ENCODE assay signal across 30 mouse cellular contexts in the genomic region with DNA sequence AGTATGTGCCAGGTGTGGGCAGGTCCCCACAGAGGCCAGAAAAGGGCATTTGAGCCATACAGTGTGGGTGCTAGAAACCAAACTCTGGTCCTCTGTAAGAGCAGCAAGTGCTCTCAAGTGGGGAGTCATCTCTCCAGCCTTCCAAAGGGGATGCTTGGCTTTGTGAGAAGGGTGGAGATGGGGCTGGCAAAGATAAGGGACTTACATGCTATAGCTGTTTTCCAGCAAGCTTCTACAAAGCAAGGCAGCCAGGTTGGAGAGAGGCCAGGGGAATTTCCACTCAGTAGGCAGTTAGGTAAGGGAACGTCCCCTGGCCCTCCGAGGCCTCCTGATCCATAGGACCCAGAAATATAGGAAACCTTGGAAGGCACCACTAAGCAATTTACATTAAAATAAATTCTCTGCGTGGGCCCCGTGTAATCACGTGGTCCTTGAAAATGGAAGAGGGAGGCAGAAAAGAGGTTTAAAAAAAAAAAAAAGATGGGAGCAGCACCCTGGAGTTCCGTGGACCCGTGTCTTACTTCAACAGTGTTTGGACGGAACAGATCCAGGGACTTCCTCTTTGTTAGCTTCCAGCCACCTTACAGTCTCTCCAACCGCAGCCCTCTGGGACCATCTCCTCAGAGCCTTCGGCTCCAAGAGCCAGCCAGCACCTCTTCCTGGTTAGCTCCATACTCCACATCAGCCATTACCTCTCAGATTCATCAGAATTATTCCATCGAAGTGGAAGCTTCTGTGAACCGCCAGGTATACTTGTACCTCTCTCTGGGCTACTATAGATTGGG. TPM values are rescaled to one million over a fixed set of nuclear protein-coding genes. Genes with fewer than 3 reads are reported as not detected.
DNase-seq lines count a peak whose midpoint lies in the region; ATAC-seq and TF ChIP-seq lines count a peak whose summit lies in the region.
"Had no signal": no experiment of that assay in that cellular context is flagged by ENCODE, and none has a peak within 500 bp of the region (broad histone marks: within the 10 kb centered on the region; RNA-seq: fewer than 3 reads in every experiment).

No protein-coding gene starts in this region.

- H3K4me1 ChIP-seq in heart, embryonic 12.5 days (replicated peaks): peaks cover 9% of the 10 kb centered on the region
- H3K4me1 ChIP-seq in liver, embryonic 12.5 days: peaks cover 35% of the 10 kb centered on the region
- H3K4me1 ChIP-seq in forebrain, postnatal 0 days (ENCODE audit: insufficient read depth): no peaks in the 10 kb centered on the region
- H3K4me1 ChIP-seq: embryonic facial prominence, embryonic 12.5 days; forebrain, embryonic 12.5 days; hindbrain, embryonic 10.5 days; hindbrain, embryonic 15.5 days; kidney, embryonic 15.5 days; limb, embryonic 13.5 days; midbrain, embryonic 15.5 days; neural tube, embryonic 15.5 days had no signal

- 75% methylated on average over 12 of the region's 12 CpGs for WGBS in heart, embryonic 12.5 days
- WGBS in liver, embryonic 12.5 days (ENCODE audit: insufficient replicate concordance): 58% methylated on average over 12 of the region's 12 CpGs
- WGBS in forebrain, postnatal 0 days: 90% methylated on average over 12 of the region's 12 CpGs

- TF ChIP-seq CTCF in forebrain, postnatal 0 days (IDR thresholded peaks at IDR 0.05; ENCODE audit: low read depth): no peak

- no peak overlapping the region for H3K27ac ChIP-seq in heart, embryonic 12.5 days (ENCODE audit: poor library complexity, severe bottlenecking)
- no peak overlapping the region; the same call in 1 of the 2 replicates for H3K27ac ChIP-seq in liver, embryonic 12.5 days
- H3K27ac ChIP-seq in forebrain, postnatal 0 days (ENCODE audit: low read depth, low read length): no peak overlapping the region
- H3K27ac ChIP-seq: embryonic facial prominence, embryonic 12.5 days; forebrain, embryonic 12.5 days; hindbrain, embryonic 10.5 days; hindbrain, embryonic 15.5 days; kidney, embryonic 15.5 days; layer of hippocampus, adult 2 months; left cerebral cortex, adult 2 months; limb, embryonic 13.5 days; macrophage; midbrain, embryonic 15.5 days; neural tube, embryonic 15.5 days had no signal

- no peak for ATAC-seq in CD4-positive, CD25-positive, alpha-beta regulatory T cell, adult 4 months
- 0 out of 2 replicates have a peak, but pooled peaks have one; percentile 11 for ATAC-seq in heart, embryonic 12.5 days (ENCODE audit: insufficient number of reproducible peaks, low FRiP score)
- no peak; the same call in 1 of the 2 replicates for ATAC-seq in liver, embryonic 12.5 days
- ATAC-seq in forebrain, postnatal 0 days: no peak
- ATAC-seq: lung, postnatal 0 days; midbrain, embryonic 15.5 days had no signal

- no peak overlapping the region for H3K4me2 ChIP-seq in heart, embryonic 12.5 days
- peak overlapping the region; percentile 48 for H3K4me2 ChIP-seq in liver, embryonic 12.5 days
- no peak overlapping the region for H3K4me2 ChIP-seq in forebrain, postnatal 0 days (ENCODE audit: low read depth)
- H3K4me2 ChIP-seq: embryonic facial prominence, embryonic 12.5 days; forebrain, embryonic 12.5 days; hindbrain, embryonic 15.5 days; kidney, embryonic 15.5 days; limb, embryonic 13.5 days; midbrain, embryonic 15.5 days; neural tube, embryonic 15.5 days had no signal

- H3K9ac ChIP-seq in heart, embryonic 12.5 days: no peak overlapping the region
- no peak overlapping the region for H3K9ac ChIP-seq in liver, embryonic 12.5 days
- no peak overlapping the region for H3K9ac ChIP-seq in forebrain, postnatal 0 days
- H3K9ac ChIP-seq: embryonic facial prominence, embryonic 12.5 days; forebrain, embryonic 12.5 days; hindbrain, embryonic 15.5 days; kidney, embryonic 15.5 days; limb, embryonic 13.5 days; midbrain, embryonic 15.5 days; neural tube, embryonic 15.5 days had no signal

- H3K36me3 ChIP-seq in heart, embryonic 12.5 days: no peaks in the 10 kb centered on the region
- H3K36me3 ChIP-seq in liver, embryonic 12.5 days: no peaks in the 10 kb centered on the region
- H3K36me3 ChIP-seq in forebrain, postnatal 0 days (ENCODE audit: insufficient read depth): no peaks in the 10 kb centered on the region
- H3K36me3 ChIP-seq: embryonic facial prominence, embryonic 12.5 days; forebrain, embryonic 12.5 days; hindbrain, embryonic 10.5 days; hindbrain, embryonic 15.5 days; kidney, embryonic 15.5 days; limb, embryonic 13.5 days; midbrain, embryonic 15.5 days; neural tube, embryonic 15.5 days had no signal

- peak; percentile 35 for DNase-seq in CD4-positive, CD25-positive, alpha-beta regulatory T cell, adult 2 months (ENCODE audit: low read depth, low spot score)
- no peak for DNase-seq in heart, postnatal 4 days
- no peak for DNase-seq in urinary bladder, adult 2 months (ENCODE audit: low spot score)
- no peak for DNase-seq in forebrain, postnatal 0 days
- DNase-seq: adrenal gland, postnatal 10 days; cerebellum, adult 11-12 months; cerebellum, adult 9-11 months; embryo, embryonic 11 days; gastrocnemius, postnatal 10 days; kidney, adult 18-20 months; kidney, postnatal 25 days; lung, adult 18-20 months; retina, postnatal 1 day; right cerebral cortex, postnatal 14 days had no signal

- no peak overlapping the region for H3K4me3 ChIP-seq in heart, embryonic 12.5 days
- peak overlapping the region; percentile 0; the same call in 1 of the 2 replicates for H3K4me3 ChIP-seq in liver, embryonic 12.5 days
- H3K4me3 ChIP-seq in forebrain, postnatal 0 days (ENCODE audit: low read depth, low read length): no peak overlapping the region
- H3K4me3 ChIP-seq: embryonic facial prominence, embryonic 12.5 days; forebrain, embryonic 12.5 days; hindbrain, embryonic 10.5 days; hindbrain, embryonic 15.5 days; kidney, embryonic 15.5 days; layer of hippocampus, adult 2 months; left cerebral cortex, adult 2 months; limb, embryonic 13.5 days; midbrain, embryonic 15.5 days; neural tube, embryonic 15.5 days had no signal

- no peaks in the 10 kb centered on the region for H3K9me3 ChIP-seq in heart, embryonic 12.5 days (replicated peaks)
- no peaks in the 10 kb centered on the region for H3K9me3 ChIP-seq in liver, embryonic 12.5 days (replicated peaks)
- no peaks in the 10 kb centered on the region for H3K9me3 ChIP-seq in forebrain, postnatal 0 days (ENCODE audit: low read length)
- H3K9me3 ChIP-seq: embryonic facial prominence, embryonic 12.5 days; forebrain, embryonic 12.5 days; hindbrain, embryonic 10.5 days; hindbrain, embryonic 15.5 days; kidney, embryonic 15.5 days; limb, embryonic 13.5 days; midbrain, embryonic 15.5 days; neural tube, embryonic 15.5 days had no signal

- no peaks in the 10 kb centered on the region; the same call in 1 of the 2 replicates for H3K27me3 ChIP-seq in heart, embryonic 12.5 days (replicated peaks)
- H3K27me3 ChIP-seq in liver, embryonic 12.5 days (replicated peaks): peaks cover 12% of the 10 kb centered on the region; the same call in 1 of the 2 replicates
- H3K27me3 ChIP-seq in forebrain, postnatal 0 days (ENCODE audit: insufficient read depth, low read length): no peaks in the 10 kb centered on the region
- H3K27me3 ChIP-seq: embryonic facial prominence, embryonic 12.5 days; forebrain, embryonic 12.5 days; hindbrain, embryonic 15.5 days; midbrain, embryonic 15.5 days; neural tube, embryonic 15.5 days had no signal

RNA-seq across cellular contexts. Expression of gene She, which starts 10.7 kb away (rescaled TPM):
- polyA plus RNA-seq in CD4-positive, CD25-positive, alpha-beta regulatory T cell, adult 4 months (2017; shearing (Covaris generic)): 10 to 100 TPM in 1 of 2 experiments, 1 to 10 TPM in 1; 8.9 to 12.5 TPM
- 9.6 and 10.5 TPM in 2 replicates for polyA plus RNA-seq in heart, embryonic 12.5 days (2016; fragmentation: Nextera tagmentation; extraction: Ambion mirVana)
- 10 to 100 TPM; 23.5 to 23.8 TPM for total RNA-seq in heart, postnatal 4 days (2021)
- polyA plus RNA-seq in liver, embryonic 12.5 days (2016; fragmentation: Nextera tagmentation; extraction: Ambion mirVana): 2.9 and 3.1 TPM in 2 replicates
- 3.4 and 5.3 TPM in 2 replicates for polyA plus RNA-seq in urinary bladder, adult 2 months (2012; rRNA removed)
- 1.8 and 2.1 TPM in 2 replicates for total RNA-seq in forebrain, postnatal 0 days (2014; rRNA removed)
- polyA plus RNA-seq in forebrain, postnatal 0 days (2015; fragmentation: Nextera tagmentation; extraction: Ambion mirVana): 0.65 and 0.86 TPM in 2 replicates
- polyA plus RNA-seq: C2C12, macrophage had no signal

RNA-seq across cellular contexts. Expression of gene Ube2q1, which starts 47.1 kb away (rescaled TPM):
- polyA plus RNA-seq in CD4-positive, CD25-positive, alpha-beta regulatory T cell, adult 4 months (2017; shearing (Covaris generic)): 10 to 100 TPM; 11.2 to 18.6 TPM
- polyA plus RNA-seq in heart, embryonic 12.5 days (2016; fragmentation: Nextera tagmentation; extraction: Ambion mirVana): 13.4 and 14.4 TPM in 2 replicates
- 10 to 100 TPM; 37.9 to 40.0 TPM for total RNA-seq in heart, postnatal 4 days (2021)
- 8.4 and 9.7 TPM in 2 replicates for polyA plus RNA-seq in liver, embryonic 12.5 days (2016; fragmentation: Nextera tagmentation; extraction: Ambion mirVana)
- polyA plus RNA-seq in urinary bladder, adult 2 months (2012; rRNA removed): 25.7 and 38.1 TPM in 2 replicates
- 68.9 and 71.9 TPM in 2 replicates for total RNA-seq in forebrain, postnatal 0 days (2014; rRNA removed)
- 9.5 and 9.9 TPM in 2 replicates for polyA plus RNA-seq in forebrain, postnatal 0 days (2015; fragmentation: Nextera tagmentation; extraction: Ambion mirVana)

RNA-seq across cellular contexts. Expression of gene Chrnb2, which starts 56.1 kb away (rescaled TPM):
- 1 to 10 TPM; 1.5 to 2.7 TPM for polyA plus RNA-seq in CD4-positive, CD25-positive, alpha-beta regulatory T cell, adult 4 months (2017; shearing (Covaris generic))
- 0.32 and 0.36 TPM in 2 replicates for polyA plus RNA-seq in heart, embryonic 12.5 days (2016; fragmentation: Nextera tagmentation; extraction: Ambion mirVana)
- total RNA-seq in heart, postnatal 4 days (2021): under 1 TPM; 0.09 to 0.17 TPM
- 0.26 and 0.31 TPM in 2 replicates for polyA plus RNA-seq in liver, embryonic 12.5 days (2016; fragmentation: Nextera tagmentation; extraction: Ambion mirVana)
- 1.1 and 1.3 TPM in 2 replicates for polyA plus RNA-seq in urinary bladder, adult 2 months (2012; rRNA removed)
- 32.8 and 41.9 TPM in 2 replicates for total RNA-seq in forebrain, postnatal 0 days (2014; rRNA removed)
- 14.5 and 17.3 TPM in 2 replicates for polyA plus RNA-seq in forebrain, postnatal 0 days (2015; fragmentation: Nextera tagmentation; extraction: Ambion mirVana)
